Mouse (Mus musculus) B cell, adult 2 months (primary cell): ENCODE measurements around the gene Psmd9.

ENCODE experiments used
- DNase-seq, 2 experiments: peaks; one replicate each; pipeline ENCODE4 v3.0.0; 2022

Gene Psmd9

DNA sequence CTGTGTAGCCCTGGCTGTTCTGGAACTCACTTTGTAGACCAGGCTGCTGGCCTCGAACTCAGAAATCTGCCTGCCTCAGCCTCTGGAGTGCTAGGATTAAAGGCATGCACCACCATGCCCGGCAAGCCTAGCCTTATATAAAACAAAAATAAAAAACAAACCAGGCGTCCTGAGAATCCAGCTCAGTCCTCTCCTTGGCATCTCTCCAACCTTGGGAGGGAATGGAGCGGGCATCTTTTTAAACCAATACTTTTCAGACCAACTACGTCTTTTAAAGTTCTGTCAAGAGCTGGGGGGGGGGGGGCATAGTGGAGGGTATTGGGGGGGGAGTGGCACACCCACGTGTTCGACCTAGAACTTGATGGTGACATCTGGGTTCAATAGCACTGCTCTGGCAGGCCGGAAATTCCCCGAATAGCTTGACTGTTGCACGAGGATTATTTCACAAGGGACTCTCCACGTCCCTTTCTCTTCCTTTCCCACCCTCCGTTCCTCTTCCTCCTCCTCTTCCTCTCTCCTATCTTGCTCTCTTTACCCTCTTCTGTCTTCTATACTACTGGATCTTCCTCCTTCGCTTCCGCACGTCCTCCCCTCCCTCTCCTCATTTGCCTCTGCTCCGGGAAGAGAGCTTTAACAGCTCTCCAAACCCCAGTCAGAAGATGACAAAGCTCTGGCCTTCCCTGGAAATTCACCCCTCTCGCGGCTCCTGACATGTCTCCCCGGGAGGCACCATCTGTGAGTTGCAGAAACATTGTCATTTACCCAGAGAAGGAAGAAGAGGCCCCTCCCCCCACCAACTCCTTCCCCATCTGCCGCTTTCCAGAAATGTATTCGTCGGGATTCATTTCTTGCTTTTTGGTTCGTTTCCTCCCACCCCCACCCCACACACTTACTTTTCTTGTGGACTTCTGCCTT, 87.9 kb downstream of the Psmd9 start:
- DNase-seq = no peak

GRCm38 (mm10) chr5:123258990-123259389, 89.8 kb downstream of the Psmd9 start:
- peak; percentile 88 to 90 for DNase-seq

DNA sequence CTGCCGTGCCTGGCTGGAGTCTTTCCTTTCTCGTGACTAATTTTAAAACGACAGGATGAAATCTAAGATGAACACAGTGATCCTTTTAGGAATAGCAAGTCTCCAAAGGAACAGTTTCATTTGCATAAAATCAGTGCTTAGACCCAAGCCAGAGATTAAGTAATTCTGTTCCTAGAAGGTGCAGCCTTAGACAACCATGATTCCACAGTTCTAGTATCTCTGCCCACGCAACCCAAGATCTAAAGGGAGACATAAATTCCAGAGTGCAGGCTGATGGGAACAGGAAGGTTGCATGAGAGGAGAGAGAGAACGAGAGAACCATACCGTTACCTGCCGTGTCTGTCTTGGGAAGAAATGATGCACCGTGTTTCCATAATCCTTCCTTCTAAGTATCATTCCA, 91.5 kb downstream of the Psmd9 start:
- no peak for DNase-seq

DNA sequence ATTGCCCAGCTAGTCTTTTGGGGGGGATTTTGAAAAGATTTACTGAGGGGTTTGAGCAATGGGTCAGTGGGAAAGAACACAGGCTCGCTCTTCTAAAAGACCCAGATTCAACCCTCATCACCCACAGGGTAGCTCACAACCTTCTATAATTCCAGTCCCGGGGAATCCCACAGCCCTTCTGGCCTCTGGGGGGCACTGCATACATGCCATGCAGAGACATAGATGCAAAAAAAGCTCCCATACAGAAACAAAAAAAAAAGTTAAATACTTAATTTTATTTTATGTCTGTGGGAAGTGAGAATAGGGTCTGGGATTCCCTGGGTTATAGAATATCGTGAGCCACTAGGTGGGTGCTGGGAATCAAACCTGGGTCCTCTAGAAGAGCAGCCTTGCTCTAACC, 97.7 kb downstream of the Psmd9 start:
- no peak for DNase-seq

DNA sequence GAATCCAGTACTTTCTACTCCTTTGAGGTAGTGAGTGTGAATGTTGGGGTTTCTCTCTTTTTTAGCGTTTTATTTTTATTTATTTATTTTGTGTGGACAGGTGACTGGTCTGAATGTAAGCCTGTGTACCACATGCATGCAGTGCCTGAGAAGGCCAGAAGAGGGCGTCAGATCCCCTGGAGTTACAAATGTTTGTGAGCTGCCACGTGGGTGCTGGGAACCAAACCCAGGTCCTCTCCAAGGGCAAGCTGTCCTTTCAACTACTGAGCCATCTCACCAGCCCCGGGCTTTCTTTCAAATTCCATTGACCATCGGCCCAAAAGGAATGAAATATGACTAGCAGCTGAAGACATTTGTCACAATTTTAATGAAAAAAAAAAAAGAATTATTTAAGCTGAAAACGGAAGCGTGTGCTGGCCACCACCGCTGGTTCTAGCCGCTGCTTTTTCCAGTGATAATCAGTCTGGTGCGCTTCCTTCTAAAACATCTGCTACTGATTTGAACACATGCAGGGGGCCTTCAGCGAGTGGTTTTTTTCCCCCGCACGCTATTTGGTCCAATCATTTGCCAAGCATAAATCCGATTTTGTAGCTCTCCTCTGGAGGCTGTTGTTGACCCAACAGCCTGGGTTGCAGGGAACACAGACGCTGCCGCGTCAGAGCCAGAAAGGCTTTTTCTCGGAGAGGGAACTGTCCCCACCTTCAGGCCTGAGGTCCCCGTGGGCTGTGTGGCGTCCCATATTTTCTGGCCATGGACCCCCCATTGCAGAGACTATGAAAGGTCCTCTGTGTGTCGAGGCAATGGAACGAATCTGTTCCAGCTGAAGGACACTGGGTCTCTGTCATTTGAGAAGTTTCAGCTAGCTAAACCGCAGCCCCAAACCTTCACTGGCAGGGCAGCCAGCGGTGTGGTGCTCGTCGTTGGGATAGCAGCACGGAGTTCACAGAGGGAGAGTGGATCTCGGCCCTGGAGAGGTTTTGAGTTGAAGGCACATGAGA, 99.6 kb downstream of the Psmd9 start:
- DNase-seq = no peak

DNA sequence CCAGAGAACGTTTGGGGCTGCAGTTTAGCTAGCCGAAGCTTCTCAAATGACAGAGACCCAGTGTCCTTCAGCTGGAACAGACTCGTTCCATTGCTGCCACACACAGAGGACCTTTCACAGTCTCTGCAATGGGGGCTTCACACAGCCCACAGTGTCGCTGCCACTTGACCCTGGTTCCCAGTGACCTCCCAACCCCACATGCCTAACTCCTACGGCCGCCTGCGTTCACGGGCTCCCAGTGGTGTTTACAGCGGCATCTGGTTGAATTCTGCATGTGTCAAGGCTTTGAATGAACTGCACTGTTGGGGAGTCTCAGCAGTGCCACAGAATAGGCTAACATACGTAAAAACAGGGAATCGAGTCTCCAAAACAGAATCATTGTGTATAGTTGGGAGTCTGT, 101.7 kb downstream of the Psmd9 start:
- no peak for DNase-seq

DNA sequence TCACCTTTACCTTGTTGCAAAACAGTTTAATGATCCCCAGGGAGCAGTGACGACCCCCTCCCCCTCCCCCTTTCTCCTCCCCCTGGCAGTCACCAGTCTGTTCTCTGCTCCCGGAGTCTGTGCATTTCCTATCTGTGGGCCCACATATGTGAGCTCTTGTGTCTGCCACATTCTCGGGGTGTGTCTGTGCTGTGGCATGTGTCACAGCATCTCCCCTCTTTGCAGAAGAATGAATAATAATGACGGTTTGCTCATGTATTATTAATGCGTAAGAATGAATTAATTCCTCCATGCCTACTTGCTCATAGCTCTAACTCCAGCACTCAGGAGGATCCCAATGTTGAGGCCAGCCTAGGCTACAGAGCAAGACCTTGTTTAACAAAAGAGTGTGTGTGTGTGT, 103.7 kb downstream of the Psmd9 start:
- DNase-seq = no peak

DNA sequence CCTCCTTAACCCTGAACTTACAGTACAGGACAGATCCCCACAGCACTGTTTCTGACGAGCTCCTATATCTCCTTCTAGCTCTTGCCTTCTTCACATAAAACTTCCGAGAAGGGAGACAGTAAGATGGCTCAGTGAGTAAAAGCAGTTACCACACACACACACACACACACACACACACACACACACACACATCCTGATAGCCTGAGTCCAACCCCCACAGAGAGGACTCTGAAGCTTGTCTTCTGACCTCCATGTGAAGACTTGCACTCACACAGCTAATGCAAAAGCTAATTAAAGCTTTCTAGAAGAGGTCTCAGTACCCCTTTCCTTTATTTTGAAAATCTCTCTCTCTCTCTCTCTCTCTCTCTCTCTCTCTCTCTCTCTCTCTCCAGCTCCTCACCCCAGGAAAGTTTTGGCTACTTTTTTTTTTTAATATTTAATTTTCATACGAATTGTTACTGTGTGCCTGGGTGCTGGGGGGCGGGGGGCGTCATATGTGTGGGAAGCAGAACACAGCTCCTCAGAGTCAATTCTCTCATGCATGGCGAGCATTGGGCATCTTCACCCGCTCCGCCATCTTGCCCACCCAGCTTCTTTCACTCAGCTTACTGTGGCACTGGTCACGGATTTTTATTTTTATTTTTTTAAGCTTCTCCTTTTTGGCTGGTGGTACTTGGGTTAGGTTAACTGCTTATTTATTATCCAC, 107.6 kb downstream of the Psmd9 start:
- no peak for DNase-seq

DNA sequence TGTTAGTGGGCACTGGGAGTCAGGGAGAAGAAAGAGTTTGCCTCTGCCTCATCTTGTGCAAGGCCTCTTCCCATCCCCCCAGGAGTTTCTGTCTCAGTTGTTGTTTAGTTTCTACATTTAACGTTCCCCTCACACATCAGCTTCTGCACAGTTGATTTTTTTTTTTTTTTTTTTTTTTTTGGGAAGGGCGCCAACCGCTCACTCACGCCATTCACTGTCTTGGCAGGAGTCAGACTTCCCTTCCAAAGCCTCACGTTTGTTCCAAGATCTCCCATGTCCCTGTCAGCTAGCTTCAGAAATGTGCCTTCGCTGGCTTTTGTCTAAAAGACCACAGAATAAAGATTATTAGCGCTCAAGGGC, 108.1 kb downstream of the Psmd9 start:
- no peak for DNase-seq

- DNase-seq = no peak
Measured at GRCm38 (mm10) chr5:123277704-123278103, 108.5 kb downstream of the Psmd9 start.

DNA sequence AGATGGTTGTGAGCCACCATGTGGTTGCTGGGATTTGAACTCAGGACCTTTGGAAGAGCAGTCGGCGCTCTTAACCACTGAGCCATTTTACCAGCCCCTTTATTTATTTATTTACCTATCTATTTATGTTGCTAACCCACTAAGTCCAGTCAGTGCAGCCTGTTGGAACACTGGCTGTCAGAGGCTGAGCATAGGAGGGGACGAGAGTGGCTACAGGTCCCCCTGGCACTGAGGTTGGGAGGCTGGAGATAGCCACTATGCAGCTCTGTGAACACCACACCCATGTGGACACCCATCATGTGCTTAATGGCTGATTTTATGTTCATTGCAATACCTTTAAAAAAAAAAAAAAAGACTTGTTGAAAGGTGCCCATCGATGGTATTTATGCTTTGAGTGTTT, 110.0 kb downstream of the Psmd9 start:
- no peak for DNase-seq

DNA sequence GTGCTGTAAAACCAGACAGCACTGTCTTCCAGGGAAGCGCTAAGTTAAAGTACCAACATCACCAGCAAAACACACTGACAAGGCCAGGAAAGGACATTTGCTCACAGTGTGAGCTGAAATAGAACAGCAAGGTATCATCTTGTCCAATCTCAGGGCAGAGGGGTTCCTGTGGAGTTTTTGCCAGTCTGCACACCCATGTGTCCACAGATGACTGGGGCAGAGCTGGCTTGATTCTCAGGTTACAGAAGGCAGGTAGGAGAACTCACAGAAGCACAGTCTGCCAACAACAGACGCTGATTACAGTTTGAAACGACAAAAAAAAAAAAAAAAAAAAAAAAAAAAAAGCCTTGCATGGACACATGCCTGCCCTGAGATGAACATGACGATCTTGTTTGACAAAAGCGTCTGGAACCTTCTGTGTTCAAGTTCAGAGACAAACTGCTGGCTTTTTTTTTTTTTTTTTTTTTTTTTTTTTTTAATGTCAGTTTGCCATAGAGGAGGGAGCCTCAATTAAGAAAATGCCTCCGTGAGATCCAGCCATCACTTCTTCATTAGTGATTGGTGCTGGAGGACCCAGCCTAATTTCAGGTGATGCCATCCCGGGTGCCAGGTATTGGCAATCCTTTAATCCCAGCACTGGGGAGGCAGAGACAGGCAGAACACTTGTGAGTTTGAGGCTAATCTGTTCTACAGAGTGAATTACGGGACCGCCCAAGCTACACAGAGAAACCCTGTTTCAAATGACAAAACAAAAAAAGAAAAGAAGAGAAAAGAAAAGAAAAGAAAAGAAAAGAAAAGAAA, 112.3 kb downstream of the Psmd9 start:
- no peak for DNase-seq

- peak; percentile 34 to 48 for DNase-seq
Measured at GRCm38 (mm10) chr5:123285174-123285573, 116.0 kb downstream of the Psmd9 start.

- peak in 1 of 2 experiments; percentile 23 for DNase-seq
Measured at GRCm38 (mm10) chr5:123288079-123288478, 118.9 kb downstream of the Psmd9 start.

DNA sequence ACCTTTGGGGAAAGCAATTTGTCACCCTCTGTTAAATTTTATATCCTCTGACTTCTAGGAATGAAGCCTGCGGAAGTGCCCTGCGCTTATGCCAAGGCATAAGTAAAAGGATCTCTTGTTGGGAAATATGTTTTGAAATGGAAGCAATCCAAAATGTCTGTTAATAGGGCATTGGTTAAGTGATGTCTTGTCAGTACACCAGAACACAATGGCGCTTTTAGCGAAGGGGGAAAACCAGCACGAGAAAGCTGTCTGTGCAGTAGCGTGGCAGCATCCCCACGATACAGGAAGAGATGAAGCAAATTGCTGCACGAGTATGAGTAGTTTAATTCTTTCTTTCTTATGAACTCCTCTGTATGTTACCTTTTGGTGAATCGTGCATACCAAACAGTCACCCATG, 125.4 kb downstream of the Psmd9 start:
- DNase-seq = no peak

DNA sequence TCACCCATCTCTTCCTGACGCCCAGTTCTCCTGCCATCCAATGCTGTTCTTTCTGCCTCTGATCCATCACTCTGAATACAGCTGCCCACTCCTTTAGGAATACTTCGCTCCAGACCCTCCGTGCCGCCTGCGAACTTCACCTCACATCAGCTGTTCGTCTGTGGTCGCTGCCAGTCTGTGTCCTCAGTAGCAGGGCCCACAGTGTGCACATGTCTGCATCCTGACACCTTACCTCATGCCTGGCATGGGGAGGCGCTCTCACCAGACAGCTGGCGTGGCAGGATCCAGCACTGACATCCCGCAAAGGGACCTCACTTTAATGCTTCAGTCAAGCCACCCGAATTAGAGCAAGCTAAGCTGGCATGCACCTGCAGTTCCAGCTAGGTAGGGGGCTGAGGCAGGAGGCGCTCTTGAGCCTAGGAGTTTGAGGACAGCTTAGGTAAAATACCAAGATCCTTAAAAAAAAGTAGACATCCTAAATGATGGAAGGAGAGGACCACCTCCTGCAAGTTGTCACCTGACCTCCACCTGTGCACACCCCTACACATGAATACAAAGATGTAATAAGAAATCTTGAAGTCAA, 127.1 kb downstream of the Psmd9 start:
- peak; percentile 55 to 62 for DNase-seq

DNA sequence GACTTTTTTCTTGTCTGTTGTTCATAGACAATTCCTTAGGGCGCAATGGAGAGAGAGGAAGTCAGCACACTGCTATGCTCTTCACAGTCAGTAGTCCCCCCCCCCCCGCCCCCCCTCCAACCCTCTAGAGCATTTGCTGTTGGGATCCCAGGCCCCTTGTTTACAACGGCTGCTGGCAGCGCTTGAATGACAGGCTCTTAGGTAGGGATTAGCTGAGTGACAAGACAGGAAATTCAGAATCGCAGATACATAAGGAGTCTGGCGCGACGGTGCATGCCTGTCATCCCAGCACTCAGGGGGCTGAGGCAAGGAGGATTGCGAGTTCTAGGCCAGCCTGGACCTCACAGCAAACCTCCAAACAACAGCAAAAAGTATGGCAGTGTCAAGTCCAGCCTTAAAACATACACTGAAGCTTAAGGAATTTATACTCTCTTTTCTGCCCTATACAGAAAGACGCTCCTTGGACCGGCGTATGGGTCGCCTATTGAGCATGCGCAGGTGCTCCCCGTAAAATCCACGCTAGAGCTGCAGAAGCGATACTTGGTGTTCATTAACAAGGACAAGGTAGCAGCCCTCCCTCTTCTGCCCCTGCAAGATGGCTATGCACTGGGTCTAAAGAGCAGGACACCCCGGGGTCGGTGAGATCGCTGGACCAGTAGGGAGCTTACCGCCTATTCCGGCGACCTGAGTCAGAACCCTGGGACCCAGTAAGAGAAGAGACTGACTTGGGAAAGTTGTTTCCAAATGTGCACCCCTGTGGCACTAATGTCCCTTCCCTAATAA, 128.0 kb downstream of the Psmd9 start:
- DNase-seq = no peak

GRCm38 (mm10) chr5:123297830-123298229, 128.6 kb downstream of the Psmd9 start:
- DNase-seq = no peak

- DNase-seq = peak; percentile 34 to 36
Measured at GRCm38 (mm10) chr5:123298526-123298925, 129.3 kb downstream of the Psmd9 start.
